Mouse (Mus musculus): ENCODE data around the gene Lmf1. TPM values are rescaled to one million over a fixed set of nuclear protein-coding genes. Genes with fewer than 3 reads are reported as not detected.

Gene Lmf1
- 26.5 and 30.9 TPM in 2 replicates for polyA plus RNA-seq (2015; fragmentation: Nextera tagmentation; extraction: Ambion mirVana)

DNA sequence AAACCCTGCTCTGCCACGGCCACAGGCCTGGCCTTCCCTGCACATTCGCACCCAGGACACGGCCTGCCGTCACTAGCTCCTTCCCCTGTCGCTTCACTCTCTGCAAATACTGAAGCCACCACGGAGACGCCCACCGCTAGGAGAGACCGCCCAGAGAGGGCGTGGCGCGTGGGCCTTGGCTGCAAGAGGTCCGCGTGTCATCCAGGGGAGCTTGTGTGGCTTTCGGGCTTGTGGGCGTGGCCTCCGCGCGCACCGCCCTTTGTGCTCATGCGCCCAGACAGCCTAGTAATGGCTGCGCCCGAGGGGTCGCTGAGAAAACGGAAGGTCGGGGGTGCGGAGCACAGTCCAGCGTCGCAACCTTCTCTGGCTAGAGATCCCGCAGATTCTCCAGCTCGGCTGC lies at the start of gene Lmf1:
Lmf1 (plus strand) TSS at position 166 of the 400 bp plus-strand sequence.

DNA sequence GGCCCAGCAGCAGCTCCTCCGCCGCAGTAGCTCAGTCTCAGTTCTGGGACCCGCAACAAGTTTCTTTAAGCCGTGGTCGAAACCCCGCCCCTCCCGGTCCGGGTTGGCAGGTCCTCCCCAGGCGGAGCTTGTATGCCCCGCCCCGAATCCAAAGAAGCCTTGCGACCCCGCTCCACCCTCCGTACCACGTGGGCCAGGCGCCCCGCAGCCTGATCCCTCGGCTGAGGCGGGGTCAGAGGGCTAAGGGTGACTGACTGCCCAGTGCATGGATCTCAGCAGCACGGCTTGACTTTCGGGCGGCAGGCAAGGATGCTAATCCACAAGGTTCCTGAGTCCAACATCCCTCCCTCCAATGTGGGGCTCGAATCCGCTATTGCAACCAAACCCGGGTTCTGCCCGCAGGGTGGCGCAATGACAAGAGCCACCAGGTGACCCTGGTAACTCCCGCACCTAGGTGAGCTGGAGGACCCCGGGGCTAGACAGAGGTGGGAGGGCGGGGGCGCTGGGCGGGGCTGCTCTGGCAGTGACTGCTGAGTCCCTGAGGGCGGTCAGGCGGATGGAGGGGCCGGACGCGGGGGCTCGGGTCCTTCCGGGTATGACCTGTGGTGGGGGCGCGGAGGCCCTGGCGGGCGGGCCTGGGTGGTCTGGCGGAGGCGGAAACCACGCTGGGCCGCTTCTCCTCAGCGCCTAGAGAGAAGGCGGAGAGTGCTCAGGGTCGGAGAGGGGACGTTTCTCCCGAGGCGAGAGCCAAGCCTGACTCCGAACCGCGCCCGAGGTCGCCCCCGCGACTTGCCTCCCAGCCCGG lies 8.0 kb upstream of the Lmf1 start, which contains the start of gene Sox8:
Sox8 (minus strand) TSS at position 39 of the 805 bp plus-strand sequence.

Other genes starting within 250 kb of the Lmf1 start
- gene Tpsab1, start 233.5 kb upstream of the Lmf1 start, polyA plus RNA-seq (2015; fragmentation: Nextera tagmentation; extraction: Ambion mirVana): not detected in 2 replicates
- 0.56 and 0.80 TPM in 2 replicates for gene Tpsb2, start 212.8 kb upstream of the Lmf1 start, polyA plus RNA-seq (2015; fragmentation: Nextera tagmentation; extraction: Ambion mirVana)
- gene Tpsg1, start 209.8 kb upstream of the Lmf1 start, polyA plus RNA-seq (2015; fragmentation: Nextera tagmentation; extraction: Ambion mirVana): 0.51 and 1.2 TPM in 2 replicates
- 8.1 and 8.2 TPM in 2 replicates for gene Cacna1h, start 145.3 kb upstream of the Lmf1 start, polyA plus RNA-seq (2015; fragmentation: Nextera tagmentation; extraction: Ambion mirVana)
- 2.8 and 3.5 TPM in 2 replicates for gene Tekt4, start 124.5 kb upstream of the Lmf1 start, polyA plus RNA-seq (2015; fragmentation: Nextera tagmentation; extraction: Ambion mirVana)
- gene Sstr5, start 81.8 kb upstream of the Lmf1 start, polyA plus RNA-seq (2015; fragmentation: Nextera tagmentation; extraction: Ambion mirVana): 1.1 TPM in 2 replicates
- 41.4 and 42.9 TPM in 2 replicates for gene Sox8, start 8.4 kb upstream of the Lmf1 start, polyA plus RNA-seq (2015; fragmentation: Nextera tagmentation; extraction: Ambion mirVana)
- gene Gng13, start 138.1 kb downstream of the Lmf1 start, polyA plus RNA-seq (2015; fragmentation: Nextera tagmentation; extraction: Ambion mirVana): 25.0 and 25.7 TPM in 2 replicates
- 3.3 and 3.6 TPM in 2 replicates for gene Chtf18, start 148.3 kb downstream of the Lmf1 start, polyA plus RNA-seq (2015; fragmentation: Nextera tagmentation; extraction: Ambion mirVana)
- gene Rpusd1, start 148.6 kb downstream of the Lmf1 start, polyA plus RNA-seq (2015; fragmentation: Nextera tagmentation; extraction: Ambion mirVana): 28.2 and 33.0 TPM in 2 replicates
- gene Mslnl, start 157.0 kb downstream of the Lmf1 start, polyA plus RNA-seq (2015; fragmentation: Nextera tagmentation; extraction: Ambion mirVana): not detected in 2 replicates
- 4.9 and 9.2 TPM in 2 replicates for gene Msln, start 175.3 kb downstream of the Lmf1 start, polyA plus RNA-seq (2015; fragmentation: Nextera tagmentation; extraction: Ambion mirVana)
- 22.1 and 26.8 TPM in 2 replicates for gene Narfl, start 194.7 kb downstream of the Lmf1 start, polyA plus RNA-seq (2015; fragmentation: Nextera tagmentation; extraction: Ambion mirVana)
- 239 and 280 TPM in 2 replicates for gene Haghl, start 206.6 kb downstream of the Lmf1 start, polyA plus RNA-seq (2015; fragmentation: Nextera tagmentation; extraction: Ambion mirVana)
- gene Ccdc78, start 207.5 kb downstream of the Lmf1 start, polyA plus RNA-seq (2015; fragmentation: Nextera tagmentation; extraction: Ambion mirVana): 0.57 and 0.65 TPM in 2 replicates
- 114 and 116 TPM in 2 replicates for gene Fam173a, start 213.8 kb downstream of the Lmf1 start, polyA plus RNA-seq (2015; fragmentation: Nextera tagmentation; extraction: Ambion mirVana)
- 3.6 and 5.2 TPM in 2 replicates for gene AC134908.4, start 216.6 kb downstream of the Lmf1 start, polyA plus RNA-seq (2015; fragmentation: Nextera tagmentation; extraction: Ambion mirVana)
- 120 and 140 TPM in 2 replicates for gene Metrn, start 218.1 kb downstream of the Lmf1 start, polyA plus RNA-seq (2015; fragmentation: Nextera tagmentation; extraction: Ambion mirVana)
- gene Fbxl16, start 230.0 kb downstream of the Lmf1 start, polyA plus RNA-seq (2015; fragmentation: Nextera tagmentation; extraction: Ambion mirVana): 55.3 and 58.9 TPM in 2 replicates
- 21.0 and 21.7 TPM in 2 replicates for gene Wdr24, start 244.5 kb downstream of the Lmf1 start, polyA plus RNA-seq (2015; fragmentation: Nextera tagmentation; extraction: Ambion mirVana)
- 37.1 and 44.5 TPM in 2 replicates for gene Jmjd8, start 249.8 kb downstream of the Lmf1 start, polyA plus RNA-seq (2015; fragmentation: Nextera tagmentation; extraction: Ambion mirVana)

Data from neural tube, postnatal 0 days (tissue).